Mouse (Mus musculus): ENCODE results near the gene Mup6. TPM values are rescaled to one million over a fixed set of nuclear protein-coding genes. Genes with fewer than 3 reads are reported as not detected.
"Not testable (repeated sequence)": the region's sequence is repeated elsewhere in the genome, so short reads cannot be mapped to it uniquely, and the experiment has no call there.

Mup6 gene
- not detected in 2 replicates for polyA plus RNA-seq (2012; rRNA removed)

DNA sequence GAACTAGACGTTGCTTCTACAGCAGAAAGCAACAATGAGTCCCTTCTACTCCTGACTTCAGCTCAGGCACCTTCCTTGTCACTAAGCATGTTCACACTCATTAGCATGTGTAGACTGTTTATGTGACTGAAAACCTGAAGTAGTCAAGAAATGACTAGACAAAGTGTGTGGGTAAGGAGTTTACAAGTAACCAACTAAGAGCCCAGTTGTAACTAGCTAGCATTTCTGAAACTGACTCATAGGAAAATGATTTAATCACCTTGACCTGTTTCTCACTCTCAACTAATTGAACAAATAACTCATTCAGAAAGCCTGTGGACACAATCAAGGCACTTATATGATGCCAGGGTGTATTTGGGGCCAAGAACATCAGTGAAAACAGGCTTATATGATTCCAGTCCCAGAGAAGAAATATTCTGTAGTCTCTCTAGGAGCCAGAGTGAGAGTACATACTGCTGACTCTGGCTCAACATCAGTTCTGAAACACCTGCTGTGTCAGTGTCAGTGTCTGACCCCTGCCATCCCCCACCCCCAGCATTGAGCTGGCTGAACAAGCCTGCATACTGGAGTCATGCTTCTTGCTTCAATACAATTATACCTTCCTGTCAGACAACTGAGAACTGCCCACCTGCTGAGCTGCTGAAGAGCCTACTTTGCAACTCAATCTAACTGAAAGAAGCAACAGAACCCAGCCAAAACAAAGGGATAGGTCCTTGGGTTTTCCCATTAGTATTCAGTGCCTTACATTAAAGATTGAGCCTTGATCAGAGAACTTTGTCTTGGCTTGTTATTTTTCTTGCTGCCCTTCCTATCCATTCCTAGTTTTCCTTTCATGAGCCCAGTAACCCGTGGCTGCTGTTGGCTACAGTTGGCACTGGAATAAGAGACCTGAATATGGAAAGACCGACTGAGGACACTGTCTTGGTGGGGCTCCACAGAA is at the start of gene Mup6:
TSS of gene Mup6 (plus strand) at position 890 of the 940 bp plus-strand sequence.
- no peak for DNase-seq (ENCODE audit: low read depth)

DNA sequence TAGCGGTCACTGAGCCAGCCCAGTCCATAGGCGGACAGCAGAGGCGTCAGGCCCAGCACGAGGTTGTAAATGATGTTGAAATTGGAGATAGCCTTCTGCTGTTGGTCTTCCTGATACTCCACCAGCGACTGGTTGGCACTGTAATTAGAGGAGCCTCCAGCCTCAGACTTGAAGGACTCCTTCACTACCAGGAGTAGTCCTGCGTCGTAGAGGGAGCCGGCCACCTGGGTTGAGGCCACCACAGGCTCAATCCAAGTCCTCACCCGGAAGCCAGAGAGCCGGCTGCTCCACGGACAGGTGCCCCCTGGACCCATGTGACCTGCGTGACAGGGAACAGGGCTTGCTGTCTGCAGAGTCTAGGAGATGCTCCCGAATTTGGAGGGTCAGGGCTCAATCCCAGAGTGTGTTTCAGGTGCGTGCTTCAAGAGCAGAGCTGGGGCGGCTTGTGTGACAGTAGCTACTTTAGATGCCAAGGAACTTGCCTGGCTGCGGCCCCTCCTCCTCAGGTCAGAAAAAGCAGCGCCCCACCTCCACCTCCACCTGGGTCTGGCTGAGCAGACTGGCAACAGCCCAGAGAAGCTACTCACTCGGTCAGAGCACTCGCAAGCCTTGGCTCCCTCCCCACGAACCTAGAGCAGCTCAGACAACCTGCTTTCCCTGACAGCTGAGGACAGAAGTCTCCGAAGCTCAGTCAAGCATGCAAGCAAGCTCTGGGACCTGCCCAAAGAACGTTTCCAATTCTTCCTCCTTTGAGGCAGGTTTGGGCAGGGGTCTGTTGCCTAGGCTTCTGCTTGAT is 49.3 kb upstream of the Mup6 start, which contains the start of gene Slc46a2:
TSS of gene Slc46a2 (minus strand) at position 449 of the 796 bp plus-strand sequence.
- TF ChIP-seq POLR2A (IDR thresholded peaks at IDR 0.05; ENCODE audit: borderline replicate concordance, extremely low read depth, insufficient read depth, insufficient read length, poor library complexity, severe bottlenecking), result no peak
- TF ChIP-seq CTCF (IDR thresholded peaks at IDR 0.05; ENCODE audit: borderline replicate concordance, extremely low read depth, insufficient read depth, insufficient read length), result no peak
- DNase-seq (ENCODE audit: low read depth), result no peak

More for the DNA sequence above, at the start of gene Mup6:
- TF ChIP-seq POLR2A (IDR thresholded peaks at IDR 0.05; ENCODE audit: borderline replicate concordance, extremely low read depth, insufficient read depth, insufficient read length, poor library complexity, severe bottlenecking) (no peak), CTCF (IDR thresholded peaks at IDR 0.05; ENCODE audit: borderline replicate concordance, extremely low read depth, insufficient read depth, insufficient read length) (no peak)

DNA sequence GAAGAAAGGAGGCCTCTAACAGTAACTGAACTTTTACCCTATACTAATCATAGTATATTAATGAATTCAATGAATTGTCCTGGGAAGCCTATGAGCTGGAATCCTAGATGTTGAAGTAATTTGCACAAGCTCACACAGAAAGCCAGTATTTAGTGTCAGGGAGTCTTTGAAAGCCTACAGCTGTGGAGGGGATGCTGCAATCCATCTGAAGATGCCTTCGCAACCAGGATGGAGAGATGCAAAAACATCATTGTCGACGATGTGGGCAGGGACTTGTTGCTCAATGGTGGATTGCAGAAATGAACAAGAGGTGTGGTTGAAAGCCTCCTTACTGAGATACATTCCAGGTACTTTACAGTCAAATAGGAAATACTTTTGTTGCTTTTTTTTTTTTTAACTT is 46.1 kb upstream of the Mup6 start:
- DNase-seq (ENCODE audit: low read depth), result no peak
- no peak for TF ChIP-seq POLR2A (IDR thresholded peaks at IDR 0.05; ENCODE audit: borderline replicate concordance, extremely low read depth, insufficient read depth, insufficient read length, poor library complexity, severe bottlenecking)
- TF ChIP-seq CTCF (IDR thresholded peaks at IDR 0.05; ENCODE audit: borderline replicate concordance, extremely low read depth, insufficient read depth, insufficient read length), result no peak

DNA sequence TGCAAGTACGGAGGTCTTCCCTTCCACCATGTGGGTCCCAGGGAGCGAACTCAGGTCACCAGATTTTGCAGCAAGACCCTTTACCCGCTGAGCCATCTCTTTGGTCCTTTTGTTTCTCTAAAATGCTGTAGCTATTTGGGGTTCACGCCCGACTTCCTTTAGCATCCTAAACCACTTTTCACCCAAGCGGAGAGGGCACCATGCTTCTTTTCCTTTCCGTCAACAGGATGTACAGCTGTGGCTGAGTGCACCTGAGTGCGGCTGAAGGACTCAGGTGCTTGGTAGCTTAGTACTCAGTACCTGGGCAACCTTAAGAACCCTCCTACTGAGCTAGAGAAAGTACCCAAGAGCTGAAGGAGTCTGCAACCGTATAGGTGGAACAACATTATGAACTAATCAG is 39.0 kb upstream of the Mup6 start:
- TF ChIP-seq POLR2A (IDR thresholded peaks at IDR 0.05; ENCODE audit: borderline replicate concordance, extremely low read depth, insufficient read depth, insufficient read length, poor library complexity, severe bottlenecking), result no peak
- TF ChIP-seq CTCF (IDR thresholded peaks at IDR 0.05; ENCODE audit: borderline replicate concordance, extremely low read depth, insufficient read depth, insufficient read length), result no peak
- DNase-seq (ENCODE audit: low read depth), result no peak

DNA sequence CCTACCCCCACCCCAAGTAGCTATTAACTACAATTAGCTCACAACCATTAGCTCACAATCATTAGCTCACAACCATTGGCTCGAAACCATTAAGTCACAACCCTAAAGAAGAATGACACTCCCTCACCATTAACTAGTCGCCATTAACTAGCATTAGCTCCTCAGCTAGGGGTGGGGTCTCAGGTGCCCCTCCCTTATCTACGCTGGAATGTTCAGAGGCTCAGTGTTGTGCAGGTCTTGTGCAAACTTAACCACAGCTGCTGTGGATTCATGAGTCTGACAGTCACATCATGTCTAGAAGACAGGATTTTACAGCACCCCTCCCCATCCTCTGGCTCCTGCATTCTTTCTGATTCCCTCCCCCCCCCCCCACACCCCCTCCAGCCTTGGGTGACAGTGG is 36.4 kb upstream of the Mup6 start:
- TF ChIP-seq POLR2A (IDR thresholded peaks at IDR 0.05; ENCODE audit: borderline replicate concordance, extremely low read depth, insufficient read depth, insufficient read length, poor library complexity, severe bottlenecking), result no peak
- TF ChIP-seq CTCF (IDR thresholded peaks at IDR 0.05; ENCODE audit: borderline replicate concordance, extremely low read depth, insufficient read depth, insufficient read length), result no peak
- no peak for DNase-seq (ENCODE audit: low read depth)

DNA sequence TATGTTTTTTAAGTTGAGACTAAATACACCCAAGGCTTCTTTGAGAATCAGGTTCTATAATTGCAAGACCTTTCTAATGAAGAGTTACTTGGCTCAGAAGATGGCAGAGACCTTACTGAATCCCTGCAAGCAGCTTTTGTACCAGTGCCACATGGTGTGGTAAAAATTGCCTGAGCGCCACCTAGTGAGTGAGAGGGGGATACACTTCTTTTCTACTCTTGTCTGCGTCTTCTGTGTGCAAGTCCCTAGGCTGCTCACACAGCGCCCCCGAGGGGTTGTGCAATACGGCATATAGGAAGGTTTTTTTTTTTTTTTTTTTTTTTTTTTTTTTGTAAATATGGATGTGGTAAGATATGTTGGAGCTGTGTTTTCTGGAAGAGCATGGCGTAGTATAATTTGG is 35.7 kb upstream of the Mup6 start:
- DNase-seq (ENCODE audit: low read depth), result peak; percentile 79
- TF ChIP-seq POLR2A (IDR thresholded peaks at IDR 0.05; ENCODE audit: borderline replicate concordance, extremely low read depth, insufficient read depth, insufficient read length, poor library complexity, severe bottlenecking) (no peak), CTCF (IDR thresholded peaks at IDR 0.05; ENCODE audit: borderline replicate concordance, extremely low read depth, insufficient read depth, insufficient read length) (peak; percentile 56; the same call in 1 of the 2 replicates)

DNA sequence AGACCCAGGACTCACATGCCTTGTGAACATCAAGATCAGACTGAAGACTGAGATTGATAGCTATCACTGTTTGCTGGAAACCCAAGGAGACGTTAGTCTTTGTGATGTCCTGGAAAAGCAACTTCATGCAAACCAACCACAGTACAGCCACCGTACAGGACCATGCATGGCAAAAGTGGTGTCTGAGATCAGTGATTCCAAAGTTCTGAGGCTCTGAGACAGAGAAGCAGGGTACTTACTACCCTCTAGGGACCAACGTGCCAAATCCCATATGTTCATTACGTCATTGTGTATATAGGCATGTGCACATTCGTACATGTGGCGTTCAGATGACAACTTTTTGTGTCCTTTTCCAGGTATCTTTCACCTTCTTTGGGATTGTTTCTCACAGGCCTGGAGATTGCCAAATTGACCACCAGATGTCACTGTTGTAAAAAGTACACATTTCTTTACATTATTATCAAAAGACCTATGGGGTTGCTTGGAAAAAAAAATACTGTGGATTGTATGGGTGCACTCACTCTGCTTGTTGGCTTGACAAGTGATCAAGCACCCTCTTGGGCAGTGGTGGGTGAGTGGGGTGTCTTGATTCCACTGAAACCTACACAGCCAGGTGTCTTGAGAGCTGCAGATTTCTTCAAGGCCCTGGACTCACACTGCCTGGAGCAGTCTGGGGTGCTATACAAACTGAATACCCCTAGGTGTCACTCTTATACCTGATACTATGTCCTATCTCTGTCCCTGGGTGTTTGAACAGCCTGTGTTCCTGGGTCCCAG is 31.4 kb upstream of the Mup6 start:
- TF ChIP-seq CTCF (IDR thresholded peaks at IDR 0.05; ENCODE audit: borderline replicate concordance, extremely low read depth, insufficient read depth, insufficient read length) (peak; percentile 40; the same call in 1 of the 2 replicates), POLR2A (IDR thresholded peaks at IDR 0.05; ENCODE audit: borderline replicate concordance, extremely low read depth, insufficient read depth, insufficient read length, poor library complexity, severe bottlenecking) (no peak)
- peak; percentile 56 for DNase-seq (ENCODE audit: low read depth)

DNA sequence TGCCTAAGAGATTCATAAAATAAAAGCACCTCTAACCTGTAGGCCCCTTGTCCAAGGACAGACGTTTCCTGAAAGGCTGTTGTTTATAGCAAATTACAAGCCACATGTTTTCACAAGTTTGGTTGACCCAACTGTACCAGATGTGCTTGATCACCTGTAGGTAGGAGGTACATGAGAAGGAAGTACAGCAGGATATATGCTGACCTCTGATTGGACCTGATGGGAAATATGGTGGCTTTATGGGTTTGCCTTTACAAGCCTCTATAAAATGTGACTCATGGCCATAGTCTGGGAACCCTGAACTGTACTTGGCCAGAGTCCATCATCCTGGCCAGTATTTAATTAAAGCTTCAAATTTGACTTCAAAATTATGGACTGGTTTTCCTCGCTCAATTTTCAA is 26.6 kb upstream of the Mup6 start:
- DNase-seq (ENCODE audit: low read depth), result no peak
- TF ChIP-seq POLR2A (IDR thresholded peaks at IDR 0.05; ENCODE audit: borderline replicate concordance, extremely low read depth, insufficient read depth, insufficient read length, poor library complexity, severe bottlenecking), result no peak
- TF ChIP-seq CTCF (IDR thresholded peaks at IDR 0.05; ENCODE audit: borderline replicate concordance, extremely low read depth, insufficient read depth, insufficient read length), result no peak

DNA sequence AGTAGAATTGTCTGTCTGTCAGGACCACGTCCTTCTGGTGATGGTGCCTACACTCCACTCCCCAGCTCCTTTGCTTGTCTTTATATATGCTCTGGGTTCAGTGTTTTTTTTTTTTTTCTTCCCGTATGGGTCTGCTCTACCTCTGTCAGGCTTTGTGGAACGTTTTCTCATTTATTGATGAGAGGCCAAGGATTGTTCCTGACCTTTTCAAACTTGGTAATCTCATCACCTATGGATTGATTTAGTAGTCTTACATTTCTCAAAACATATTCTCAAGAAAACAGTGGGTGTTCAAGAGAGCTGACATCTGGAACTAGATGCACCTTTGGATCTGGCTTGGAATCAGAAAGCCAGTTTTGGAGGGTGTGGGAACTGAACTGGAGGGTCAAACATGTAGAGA is 3.5 kb upstream of the Mup6 start, which contains the start of gene Mup4:
TSS of gene Mup4 (minus strand) at position 101 of the 400 bp plus-strand sequence.
- TF ChIP-seq CTCF (IDR thresholded peaks at IDR 0.05; ENCODE audit: borderline replicate concordance, extremely low read depth, insufficient read depth, insufficient read length), result no peak
- no peak for TF ChIP-seq POLR2A (IDR thresholded peaks at IDR 0.05; ENCODE audit: borderline replicate concordance, extremely low read depth, insufficient read depth, insufficient read length, poor library complexity, severe bottlenecking)
- DNase-seq (ENCODE audit: low read depth), result no peak

DNA sequence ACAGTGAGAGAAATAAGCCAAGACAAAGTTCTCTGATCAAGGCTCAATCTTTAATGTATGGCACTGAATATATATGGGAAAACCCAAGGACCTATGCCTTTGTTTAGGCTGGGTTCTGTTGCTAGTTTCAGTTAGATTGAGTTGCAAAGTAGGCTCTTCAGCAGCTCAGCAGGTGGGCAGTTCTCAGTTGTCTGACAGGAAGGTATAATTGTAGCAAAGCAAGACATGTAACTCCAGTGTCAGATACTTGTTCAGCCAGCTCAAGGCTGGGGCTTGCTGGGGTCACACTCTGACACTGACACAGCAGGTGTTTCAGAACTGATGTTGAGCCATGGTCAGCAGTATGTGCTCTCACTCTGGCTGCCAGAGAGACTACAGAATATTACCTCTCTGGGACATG is 33.8 kb downstream of the Mup6 start:
- not testable (repeated sequence) for DNase-seq (ENCODE audit: low read depth)

DNA sequence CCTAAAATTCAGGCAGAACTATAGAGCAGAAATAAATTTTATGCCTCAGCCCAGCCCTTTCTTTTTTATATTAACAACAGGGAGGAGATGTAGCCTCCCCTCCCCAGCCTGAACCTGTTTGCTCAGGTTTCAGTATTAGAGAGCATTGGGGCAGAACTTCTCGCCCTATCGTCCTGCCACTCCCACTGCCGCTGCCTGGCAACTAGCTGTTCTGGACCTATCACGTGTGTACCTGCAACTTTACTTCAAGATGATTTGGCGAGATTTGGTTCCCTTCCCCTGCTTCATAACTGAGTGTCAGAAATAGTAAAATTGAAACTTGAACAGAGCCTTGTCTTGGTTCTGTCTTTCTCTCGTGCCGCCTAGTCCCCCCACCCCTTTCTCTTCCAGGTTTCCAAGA is 56.0 kb downstream of the Mup6 start:
- not testable (repeated sequence) for DNase-seq (ENCODE audit: low read depth)

DNA sequence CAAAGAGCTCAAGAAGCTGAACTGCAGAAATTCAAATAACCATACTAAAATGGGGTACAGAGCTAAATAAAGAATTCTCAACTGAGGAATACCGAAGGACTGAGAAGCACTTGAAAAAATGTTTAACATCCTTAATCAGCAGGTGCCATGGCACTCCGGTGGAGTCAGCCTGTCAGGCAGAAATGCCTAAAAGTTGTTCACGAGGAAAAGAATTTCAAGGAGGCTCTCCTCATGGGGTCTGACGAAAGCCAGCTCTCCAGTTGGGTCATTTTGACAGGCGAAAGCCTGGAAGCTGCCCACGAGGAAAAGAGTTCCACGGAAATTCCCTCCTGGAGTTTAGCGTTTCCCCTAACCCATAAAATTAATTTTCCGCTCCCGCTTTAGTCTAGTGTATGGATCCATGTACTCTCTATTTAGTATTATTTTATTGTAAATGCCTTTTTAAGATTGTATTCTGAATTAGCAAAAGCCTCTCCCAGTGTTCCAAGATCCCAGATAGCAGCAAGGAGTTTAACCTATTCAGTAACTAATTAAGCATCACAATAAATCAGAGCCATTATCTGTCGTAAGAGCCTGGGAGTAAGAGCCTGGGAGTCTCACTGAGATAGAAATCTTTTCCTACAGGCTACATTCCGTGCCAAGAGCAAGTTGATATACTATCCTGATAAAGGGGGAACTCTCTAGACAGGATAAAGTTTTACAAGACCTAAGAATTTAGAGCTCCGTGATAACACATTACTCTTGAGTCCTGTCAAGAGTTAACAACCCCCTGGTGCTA is 65.4 kb downstream of the Mup6 start:
- not testable (repeated sequence) for DNase-seq (ENCODE audit: low read depth)
